Mouse (Mus musculus) ovary, adult 18-20 months (tissue): ENCODE measurements around the gene Cage1.

Experiments
- DNase-seq: peaks from one replicate; pipeline ENCODE4 v3.0.0; 2022; ENCODE audit warnings: low spot score, mixed read lengths

The Cage1 gene

DNA sequence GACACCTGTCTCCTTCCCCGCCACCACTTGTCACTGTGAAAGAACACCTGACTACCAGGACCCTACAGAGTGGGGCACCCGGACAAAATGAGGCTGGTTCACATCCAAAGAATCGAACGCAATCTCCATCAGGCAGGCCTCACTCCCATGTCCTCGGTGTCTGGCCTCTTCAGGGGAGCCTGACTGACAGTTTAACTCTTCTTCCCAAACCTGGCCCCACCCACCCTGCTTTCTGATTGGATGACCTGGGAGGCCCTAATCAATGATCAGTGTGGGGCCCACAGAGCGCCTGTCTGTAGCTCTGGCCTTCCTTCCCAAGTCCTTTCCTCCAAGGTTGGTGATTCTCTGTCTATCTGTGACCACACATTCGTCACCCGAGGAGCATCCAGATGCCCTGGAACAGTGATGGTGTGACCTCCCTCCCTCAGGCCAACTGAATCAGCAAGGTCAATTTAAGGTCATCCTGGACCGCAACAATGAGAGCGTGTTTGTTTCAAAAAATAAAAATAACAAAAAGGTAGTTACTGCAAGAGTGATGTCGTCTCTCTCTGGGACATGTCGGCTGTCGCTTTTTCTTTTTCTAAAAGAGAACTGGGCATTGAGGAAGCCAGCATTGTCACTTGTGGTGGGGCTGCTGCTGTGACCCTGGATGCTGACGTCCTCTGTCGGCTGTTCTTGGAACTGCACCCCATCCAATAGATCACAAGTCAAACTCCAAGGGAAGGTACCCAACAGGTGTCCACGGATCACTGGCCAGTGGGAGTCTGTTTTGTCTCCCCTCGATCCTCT is 71.5 kb downstream of the Cage1 start:
- DNase-seq: no peak

DNA sequence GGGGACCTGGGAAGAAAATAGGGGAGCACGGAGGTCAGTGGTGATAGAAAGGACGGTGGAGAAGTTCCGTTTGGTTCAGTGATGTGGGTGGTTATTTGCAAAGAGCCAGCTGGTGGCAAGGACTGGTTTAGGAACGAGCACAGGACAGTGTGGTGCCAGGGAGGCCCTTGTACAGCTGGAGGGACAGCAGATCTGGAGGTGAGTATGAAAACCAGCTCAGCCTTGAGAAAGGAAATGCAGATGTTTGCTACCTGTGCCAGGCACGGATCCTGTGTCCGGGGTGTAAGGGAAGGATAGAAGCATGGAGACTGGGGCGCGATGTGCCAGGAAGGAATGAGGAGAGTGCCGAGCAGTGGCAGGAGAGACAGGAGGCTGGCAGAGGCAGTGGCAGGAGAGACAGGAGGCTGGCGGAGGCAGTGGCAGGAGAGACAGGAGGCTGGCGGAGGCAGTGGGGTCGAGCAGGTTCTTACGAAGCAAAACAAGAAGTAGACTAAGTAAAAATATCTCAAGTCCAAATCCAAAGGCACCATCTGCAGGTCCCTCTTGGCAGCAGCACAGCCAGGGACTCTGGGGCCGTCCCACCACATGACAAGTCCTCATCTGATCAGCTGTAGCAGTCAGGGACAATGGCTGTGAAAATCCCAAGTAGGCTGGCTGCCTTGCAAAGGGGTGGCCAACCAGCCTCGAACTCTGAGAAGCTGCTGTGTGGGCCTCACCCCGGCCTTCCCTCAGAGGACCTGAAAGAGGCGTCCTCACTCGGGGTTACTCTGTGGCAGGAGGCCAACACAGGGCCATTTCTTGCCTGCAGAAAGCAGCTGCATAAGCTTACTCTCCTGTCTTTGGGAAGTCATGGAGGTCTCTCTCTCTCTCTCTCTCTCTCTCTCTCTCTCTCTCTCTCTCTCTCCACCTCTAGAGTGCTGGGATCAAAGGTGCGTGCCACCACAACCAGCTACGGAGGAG is 72.5 kb downstream of the Cage1 start:
- no peak for DNase-seq

DNA sequence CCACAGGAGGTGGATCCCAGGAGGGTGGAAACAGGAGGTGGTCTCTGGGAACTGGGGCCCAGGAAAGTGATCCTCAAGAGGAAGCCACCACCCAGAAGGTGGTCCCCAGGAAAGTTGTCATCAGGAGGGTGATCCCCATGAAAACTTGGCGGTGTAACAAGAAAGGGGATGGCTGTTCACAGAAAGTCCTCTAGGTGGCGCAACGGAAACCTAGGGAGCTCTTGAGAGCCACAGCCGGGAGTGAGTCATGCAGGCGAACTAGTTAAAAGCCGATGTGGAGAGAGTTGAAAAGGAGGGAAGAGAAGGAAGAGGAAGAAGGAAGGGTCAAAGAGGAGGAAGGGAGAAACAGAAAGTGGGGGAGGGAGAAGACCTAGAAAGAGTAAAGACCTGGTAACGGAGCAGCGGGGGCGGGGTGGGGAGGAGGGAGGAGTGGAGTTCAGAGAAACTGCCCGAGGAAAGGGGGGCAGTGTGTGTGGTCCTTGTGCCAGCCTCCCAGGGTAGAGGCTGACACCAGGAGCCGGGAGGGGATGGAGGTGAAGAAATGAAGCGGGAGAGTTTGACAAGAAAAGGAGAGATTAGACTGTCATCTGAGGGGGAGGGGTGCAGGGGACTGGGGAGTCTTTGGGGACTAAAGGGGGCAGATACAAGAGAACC is 73.4 kb downstream of the Cage1 start:
- peak; percentile 48 for DNase-seq

DNA sequence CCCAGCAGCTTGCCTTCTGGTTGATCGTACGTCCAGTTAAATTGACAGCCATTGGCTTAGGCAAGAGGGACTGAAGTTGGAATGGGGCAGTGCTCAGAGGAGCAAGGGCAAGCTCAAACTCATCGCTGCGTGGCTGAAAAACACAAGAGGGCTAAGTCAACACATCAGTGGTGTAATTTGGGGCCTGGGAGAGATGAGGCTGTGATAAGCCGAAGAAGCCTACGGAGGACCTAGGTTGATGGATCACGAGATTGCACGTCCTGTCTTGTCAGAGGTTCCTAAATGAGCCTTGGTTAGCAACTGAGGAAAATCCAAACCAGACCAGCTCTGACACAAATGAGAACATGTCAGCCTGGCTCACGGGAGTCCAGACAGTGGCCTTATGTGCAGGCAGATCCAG is 74.3 kb downstream of the Cage1 start:
- DNase-seq: no peak

DNA sequence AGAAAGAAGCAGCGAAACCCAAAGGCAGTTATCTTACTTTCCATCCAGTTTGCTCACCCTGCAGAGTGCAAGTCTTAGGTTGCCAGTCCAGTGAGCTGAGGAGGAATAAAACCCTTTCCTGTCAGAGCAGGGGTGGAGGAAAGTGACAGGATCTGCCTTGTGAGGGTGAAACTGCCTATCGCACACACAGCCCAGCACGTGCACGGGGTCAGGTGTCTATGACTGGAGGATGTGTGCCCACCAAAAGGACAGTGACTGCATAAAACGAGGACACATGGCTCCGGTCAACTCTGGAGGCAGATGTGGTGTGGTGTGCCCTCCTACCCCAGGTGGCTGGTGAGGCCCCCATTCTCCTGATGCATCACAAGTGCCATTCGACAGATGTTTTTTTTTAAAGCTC is 76.9 kb downstream of the Cage1 start:
- DNase-seq: no peak

DNA sequence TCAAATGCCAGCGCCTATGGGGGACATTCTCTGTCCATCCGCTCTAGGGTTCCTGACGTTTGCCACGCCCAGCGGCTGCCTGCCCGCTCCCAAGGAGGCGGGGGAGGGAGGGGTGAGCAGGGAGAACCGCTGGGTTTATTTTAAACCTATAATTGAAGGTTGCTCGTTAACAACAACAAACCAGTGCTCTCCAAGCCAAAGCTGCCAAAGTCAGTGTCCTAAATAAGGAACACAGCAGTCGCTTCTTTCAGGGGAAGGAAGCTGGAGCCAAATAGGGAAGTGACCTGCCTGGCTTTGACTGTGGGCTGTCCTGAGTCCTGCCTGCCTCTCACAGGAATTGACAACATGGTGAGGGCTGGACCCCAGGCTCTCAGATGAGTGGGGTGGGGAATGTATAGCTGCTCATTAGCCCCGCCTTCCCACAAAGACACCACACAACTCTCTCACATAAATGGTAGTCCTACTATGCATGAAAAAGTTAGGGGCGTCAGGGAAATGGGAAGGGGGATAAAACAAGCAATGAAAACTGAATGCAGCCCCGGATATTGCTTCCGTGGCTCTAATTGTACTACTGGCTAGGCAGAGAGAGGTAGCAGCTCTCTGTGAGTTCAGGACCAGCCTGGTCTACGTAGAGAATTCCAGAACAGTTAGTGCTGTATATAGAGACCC is 77.5 kb downstream of the Cage1 start:
- DNase-seq: no peak

DNA sequence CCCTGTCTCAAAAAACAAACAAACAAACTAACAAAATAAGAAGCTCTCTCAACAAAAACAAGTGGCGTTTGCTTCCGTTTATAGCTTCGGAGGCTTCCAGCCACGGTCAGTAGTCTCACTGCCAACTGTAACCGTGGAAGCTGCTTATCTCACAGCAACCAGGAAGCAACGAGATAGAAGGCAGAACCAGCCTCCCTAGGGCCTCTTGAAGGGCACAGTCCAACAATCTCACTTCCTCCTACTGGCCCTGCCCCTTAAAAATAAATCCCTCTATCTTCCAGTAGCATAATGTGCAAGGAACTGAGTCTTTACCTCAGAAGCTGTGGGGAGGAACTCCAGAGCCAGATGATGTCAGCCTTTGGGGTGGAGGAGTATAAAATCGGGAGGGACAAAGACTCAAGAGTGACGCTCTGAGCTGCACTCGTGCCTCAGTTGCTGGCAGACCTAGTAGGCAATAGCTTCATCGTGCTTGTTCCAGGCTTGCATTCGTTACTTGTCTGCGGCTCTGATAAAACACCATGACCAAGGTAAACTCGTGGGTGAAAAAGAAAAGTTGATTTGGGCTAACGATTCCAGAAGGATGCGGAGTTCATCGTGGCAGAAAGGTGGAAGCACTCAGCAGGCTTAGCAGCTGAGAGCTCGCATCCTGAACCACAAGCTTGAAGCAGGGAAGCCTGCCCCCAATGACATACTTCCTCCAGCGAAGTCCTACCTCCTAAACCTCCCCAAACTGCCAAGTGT is 78.2 kb downstream of the Cage1 start:
- no peak for DNase-seq
